Comparison of ENCODE assay signal across 14 mouse cellular contexts in genomic region chr1:149950254-149950653, GRCm38 (mm10).
"Had no signal": no experiment of that assay in that cellular context is flagged by ENCODE, and none has a peak within 500 bp of the region (broad histone marks: within the 10 kb centered on the region; RNA-seq: fewer than 3 reads in every experiment).

No protein-coding gene starts in this region.

- H3K4me1 ChIP-seq: limb, embryonic 10.5 days; limb, embryonic 13.5 days had no signal

- H3K4me3 ChIP-seq: layer of hippocampus, adult 2 months; limb, embryonic 10.5 days; limb, embryonic 13.5 days; liver, embryonic 13.5 days had no signal

- H3K36me3 ChIP-seq: limb, embryonic 10.5 days; limb, embryonic 13.5 days; liver, embryonic 13.5 days had no signal

- H3K4me2 ChIP-seq: limb, embryonic 13.5 days; liver, embryonic 13.5 days; midbrain, embryonic 11.5 days had no signal

- H3K9me3 ChIP-seq: limb, embryonic 10.5 days; limb, embryonic 13.5 days; liver, embryonic 13.5 days had no signal

- DNase-seq: layer of hippocampus, adult 9-11 months; liver, embryonic 13.5 days; lung, adult 2 months; lung, postnatal 14 days; lung, postnatal 4 days; midbrain, embryonic 14.5 days; thymus, adult 18-20 months; thymus, postnatal 36 days had no signal

- H3K27ac ChIP-seq: layer of hippocampus, adult 2 months; limb, embryonic 10.5 days; limb, embryonic 13.5 days; liver, embryonic 13.5 days had no signal

- H3K27me3 ChIP-seq: limb, embryonic 13.5 days; liver, embryonic 13.5 days had no signal

- ATAC-seq: inflammation-experienced regulatory T-cells, adult 6 months; intestine, embryonic 16.5 days had no signal

- H3K9ac ChIP-seq: limb, embryonic 13.5 days; liver, embryonic 13.5 days had no signal
